Mouse (Mus musculus): ENCODE results near the gene Pcyox1.

Pcyox1 gene

DNA sequence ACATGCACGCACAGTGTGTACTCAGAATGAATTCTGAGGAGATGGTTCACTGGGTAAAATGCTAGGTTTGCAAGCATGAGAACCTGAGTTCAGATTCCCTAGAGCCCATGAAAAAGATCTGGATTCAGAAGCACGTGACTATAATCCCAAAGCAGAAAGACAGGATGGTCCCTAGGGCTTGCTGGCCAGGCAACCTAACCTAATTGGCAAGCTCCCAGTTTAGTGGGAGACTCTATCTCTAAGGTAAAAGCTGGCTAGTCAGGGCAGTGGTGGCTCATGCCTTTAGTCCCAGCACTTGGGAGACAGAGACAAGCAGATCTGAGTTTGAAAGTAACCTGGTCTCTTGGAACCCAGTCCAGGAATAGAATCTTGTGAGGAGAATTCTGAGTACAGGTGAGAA is 2.0 kb upstream of the Pcyox1 start:
- no peak for DNase-seq (ENCODE audit: inconsistent age in 2 of 2, low spot score in 1 of 2)

DNA sequence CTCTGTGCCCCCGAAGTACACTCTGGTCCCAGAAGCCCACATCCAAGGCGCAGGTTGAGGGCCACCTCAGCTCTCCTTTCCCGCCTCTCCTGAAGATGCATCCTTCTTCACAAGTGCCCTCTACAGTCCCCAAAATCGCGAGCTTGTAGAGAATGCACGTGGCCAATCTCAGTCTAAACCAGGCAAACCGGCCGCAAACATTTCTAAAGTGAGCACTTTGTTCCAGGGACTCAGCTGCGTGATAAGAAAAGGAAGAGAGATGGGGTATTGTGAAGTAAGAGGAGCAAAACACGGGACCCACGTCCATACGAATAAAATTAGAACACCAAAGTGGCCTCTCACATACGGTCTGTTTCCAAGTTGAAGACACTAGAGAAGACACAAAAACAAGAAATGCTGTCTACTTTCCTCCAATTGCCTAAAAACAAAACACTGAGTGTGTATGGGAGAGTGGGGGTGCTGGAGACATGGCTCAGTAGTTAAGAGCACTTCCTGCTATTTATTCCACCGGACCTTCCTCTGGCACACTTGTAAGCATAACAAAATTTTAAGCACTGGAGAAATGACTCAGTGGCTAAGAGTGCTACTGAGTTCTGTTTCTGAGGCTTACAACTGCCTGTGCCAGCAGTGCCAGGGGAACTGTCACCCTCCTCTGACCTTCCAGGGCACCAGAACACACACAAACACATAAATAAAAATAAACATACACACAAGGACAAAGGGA is 465 bp upstream of the Pcyox1 start:
- DNase-seq (ENCODE audit: inconsistent age in 2 of 2, low spot score in 1 of 2), result no peak

DNA sequence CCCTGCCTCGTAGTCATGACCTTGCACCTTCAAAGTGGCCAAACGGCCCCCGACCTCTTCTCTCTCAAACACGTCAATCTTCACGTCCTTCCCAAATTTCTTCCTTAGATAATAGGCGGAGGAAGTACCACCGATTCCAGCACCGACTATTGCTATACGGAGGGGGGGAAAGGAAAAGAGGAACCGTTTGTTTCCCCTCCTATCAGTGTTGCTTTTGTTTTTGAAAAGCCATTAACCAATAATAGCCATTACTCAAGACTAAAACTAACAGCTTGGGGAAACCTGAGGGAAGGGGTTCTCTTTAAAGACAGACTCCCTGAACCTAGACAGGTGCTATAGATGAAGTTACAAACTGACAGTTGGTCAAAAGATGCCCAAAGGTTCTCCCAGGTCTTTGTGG is 985 bp downstream of the Pcyox1 start:
- no peak for DNase-seq (ENCODE audit: inconsistent age in 2 of 2, low spot score in 1 of 2)

DNA sequence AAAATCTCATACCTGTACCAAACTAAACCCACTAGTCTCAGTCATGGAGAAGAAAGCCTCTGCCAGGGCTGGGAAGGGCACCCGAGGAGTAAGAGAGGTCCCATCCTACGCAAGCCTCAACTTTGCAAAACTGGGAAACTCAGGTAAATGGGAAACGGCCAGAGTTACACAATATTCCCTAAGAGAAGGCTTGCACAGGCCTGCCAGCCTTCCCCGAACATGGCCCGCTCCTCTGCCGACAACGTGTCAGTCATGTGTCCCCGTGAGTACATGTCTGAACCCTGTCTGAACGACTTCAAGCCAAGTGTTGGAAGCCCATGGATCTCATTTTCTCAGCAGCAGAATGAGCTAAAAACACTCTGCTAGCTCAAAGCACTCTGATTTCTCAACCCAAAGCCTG is 1.9 kb downstream of the Pcyox1 start:
- no peak for DNase-seq (ENCODE audit: inconsistent age in 2 of 2, low spot score in 1 of 2)

DNA sequence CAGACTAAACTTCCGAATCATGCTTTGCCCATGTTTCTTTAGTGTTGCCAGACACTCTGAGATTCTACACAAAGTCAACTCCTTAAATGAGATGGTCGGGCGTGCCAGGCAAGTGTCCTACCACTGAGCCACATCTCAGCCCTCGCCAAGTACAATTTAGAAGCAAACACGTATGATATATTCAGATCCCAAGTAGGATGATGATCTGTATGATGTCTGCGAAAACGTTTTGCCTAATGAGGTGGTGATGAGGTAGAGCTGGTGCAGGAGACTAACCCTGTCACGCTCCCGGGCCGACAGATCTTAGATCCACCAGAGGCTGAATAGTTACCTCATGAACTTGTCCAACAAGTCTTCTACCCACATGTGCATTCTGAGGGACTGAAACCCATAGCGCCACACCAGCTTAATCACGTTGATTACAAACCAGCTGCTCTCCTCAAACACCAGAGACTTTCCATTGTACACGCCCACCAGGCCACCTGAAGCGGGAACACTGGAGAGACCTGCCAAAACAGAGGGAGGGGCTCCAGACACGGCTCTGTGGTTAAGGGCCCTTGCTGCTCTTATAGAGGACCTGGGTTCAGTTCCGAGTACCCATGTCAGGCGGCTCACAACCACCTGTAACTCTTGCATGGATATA is 2.8 kb downstream of the Pcyox1 start:
- no peak for DNase-seq (ENCODE audit: inconsistent age in 2 of 2, low spot score in 1 of 2)

DNA sequence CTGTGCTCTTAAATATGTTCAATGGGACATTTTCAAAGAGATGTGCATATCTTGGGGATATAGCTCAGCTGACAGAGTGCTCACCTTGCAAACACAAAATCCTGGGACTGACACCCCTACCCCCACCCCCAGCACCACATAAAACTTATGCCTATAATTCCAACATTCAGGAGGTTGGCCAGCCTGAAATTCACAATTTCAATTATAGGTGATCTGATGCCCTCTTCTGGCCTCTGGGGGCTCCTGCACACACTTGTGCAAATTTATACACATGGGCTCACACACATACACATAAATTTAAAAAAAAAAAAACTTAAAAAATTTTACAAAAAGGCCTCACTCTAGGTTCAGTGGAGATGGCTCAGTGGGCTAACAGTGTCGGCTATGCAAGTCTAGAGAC is 3.8 kb downstream of the Pcyox1 start:
- DNase-seq (ENCODE audit: inconsistent age in 2 of 2, low spot score in 1 of 2), result no peak

DNA sequence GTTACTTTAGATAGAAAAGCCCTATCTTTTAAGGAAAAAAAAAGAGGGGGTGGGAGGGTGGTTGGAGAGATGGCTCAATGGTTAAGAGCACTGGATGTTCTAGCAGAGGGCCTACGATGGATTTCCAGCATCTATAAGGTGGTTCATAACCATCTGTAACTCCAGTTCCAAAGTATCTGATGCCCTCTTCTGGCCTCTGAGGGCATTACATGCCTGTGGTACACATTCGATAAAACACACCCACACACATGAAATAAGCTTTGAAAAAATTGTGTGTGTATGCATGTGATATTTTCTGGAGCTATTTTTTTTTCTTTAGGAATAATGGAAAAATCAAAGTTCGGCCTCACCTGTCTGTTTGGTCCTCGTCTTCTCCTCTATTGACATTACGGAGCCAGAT is 5.6 kb downstream of the Pcyox1 start:
- DNase-seq (ENCODE audit: inconsistent age in 2 of 2, low spot score in 1 of 2), result no peak

DNA sequence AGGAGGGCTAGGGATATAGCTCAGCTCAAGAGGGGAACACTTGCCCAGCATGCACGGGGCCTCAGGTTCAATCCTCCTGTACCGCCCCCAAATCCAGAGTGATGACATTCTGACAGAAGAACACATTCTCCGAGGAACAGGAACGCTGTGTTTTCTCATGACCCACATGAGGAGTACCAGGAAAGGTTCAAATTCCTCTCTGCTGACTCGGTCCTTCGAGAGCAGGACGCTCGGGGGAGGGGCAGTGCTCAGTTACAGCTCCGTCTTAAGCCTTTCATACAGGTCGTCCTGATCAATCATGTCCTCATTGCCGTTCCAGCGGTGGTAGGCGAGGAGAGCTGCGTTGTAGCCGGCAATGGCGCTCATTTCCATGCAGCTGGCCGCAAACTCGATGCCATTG is 8.5 kb downstream of the Pcyox1 start:
- no peak for DNase-seq (ENCODE audit: inconsistent age in 2 of 2, low spot score in 1 of 2)

DNA sequence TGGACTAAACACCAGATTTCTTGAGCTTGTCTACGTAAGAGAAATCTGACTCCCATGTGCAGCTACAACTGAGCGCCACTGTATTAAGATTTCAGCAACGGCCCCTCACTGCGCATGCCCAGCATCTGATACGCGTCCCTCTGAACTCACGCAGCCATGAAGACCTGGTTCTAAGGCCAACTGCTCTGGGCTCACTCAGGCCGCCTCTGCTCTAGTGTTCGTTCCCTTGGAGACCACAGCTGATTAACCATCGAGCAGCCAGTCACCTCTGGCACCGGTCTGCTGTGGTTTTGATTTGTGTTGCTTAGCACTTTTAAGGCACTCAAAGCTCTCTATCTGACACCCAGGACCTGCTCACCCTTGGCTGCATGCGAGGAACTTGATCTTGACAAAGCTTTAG is 9.6 kb downstream of the Pcyox1 start:
- DNase-seq (ENCODE audit: inconsistent age in 2 of 2, low spot score in 1 of 2), result no peak

DNA sequence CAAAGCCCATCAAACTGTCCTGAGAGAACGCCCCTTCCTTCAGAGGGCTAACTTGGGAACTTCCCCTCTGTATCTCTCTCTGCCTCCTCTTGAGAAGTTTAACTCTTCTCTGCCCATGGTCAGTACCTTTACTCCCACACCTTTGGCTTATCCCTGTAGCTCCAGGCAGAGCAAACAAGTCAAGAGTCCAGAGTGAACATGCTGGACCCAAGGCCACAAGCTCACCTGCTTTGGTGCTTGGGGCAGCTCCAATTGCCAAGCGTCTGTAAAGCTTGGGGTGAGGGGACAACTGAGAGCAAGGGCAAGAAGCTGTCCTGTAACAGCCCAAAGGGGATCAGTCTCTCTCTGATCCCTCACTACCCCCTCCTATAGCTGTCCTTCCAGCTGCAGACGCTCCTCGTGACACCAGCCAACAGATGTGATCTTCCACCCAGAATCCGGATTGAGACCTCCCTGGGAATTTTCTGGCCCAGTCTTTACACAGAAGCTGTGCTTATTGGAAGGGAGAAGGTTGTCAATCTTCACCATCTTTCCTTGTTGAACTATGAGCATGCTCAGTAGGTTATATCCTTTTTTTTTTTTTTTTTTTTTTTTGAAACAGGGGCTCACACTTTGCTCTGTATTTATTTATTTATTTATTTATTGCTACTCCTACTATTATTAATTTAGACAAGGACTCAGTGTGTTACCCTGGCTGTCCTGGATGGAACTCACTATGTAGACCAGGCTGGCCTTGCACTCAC is 11.4 kb downstream of the Pcyox1 start:
- DNase-seq (ENCODE audit: inconsistent age in 2 of 2, low spot score in 1 of 2), result no peak

DNA sequence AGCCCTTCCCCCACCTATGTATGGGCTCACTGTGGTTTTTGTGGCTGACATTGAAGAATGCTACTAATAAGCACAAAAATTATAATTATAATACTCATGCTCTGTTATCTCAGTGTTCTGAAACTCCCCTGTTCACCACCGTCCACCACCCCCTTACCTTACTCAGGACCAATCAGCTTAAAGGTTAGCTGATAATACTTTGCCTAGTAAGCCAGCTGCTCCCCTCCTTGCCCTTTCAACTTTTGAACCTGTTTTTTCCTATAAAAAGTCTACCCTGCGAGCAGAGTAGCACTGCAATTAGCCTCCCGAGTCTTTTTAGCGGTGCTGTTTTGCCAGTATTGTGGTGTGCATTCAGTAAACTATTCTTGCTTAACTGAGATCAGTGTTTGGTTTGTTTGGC is 12.3 kb downstream of the Pcyox1 start:
- no peak for DNase-seq (ENCODE audit: inconsistent age in 2 of 2, low spot score in 1 of 2)

DNA sequence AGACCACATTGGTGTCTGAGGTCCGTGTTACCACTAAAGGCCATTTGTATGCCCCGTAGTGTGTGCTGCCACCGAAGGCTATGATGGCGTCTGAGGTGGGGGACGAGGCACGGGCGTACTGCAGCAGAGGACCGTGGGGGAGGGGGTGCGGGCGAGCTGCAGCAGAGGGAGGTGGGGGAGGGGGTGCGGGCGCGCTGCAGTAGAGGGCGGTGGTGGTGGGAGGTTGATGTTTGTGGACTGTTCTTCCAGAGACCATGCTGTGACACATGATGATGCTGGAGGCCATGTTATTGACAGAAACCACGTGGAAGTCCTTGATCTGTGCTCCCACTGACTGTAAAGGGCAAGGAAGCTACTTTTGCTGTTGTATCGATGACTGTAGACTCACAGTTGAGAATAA is 13.6 kb downstream of the Pcyox1 start:
- DNase-seq (ENCODE audit: inconsistent age in 2 of 2, low spot score in 1 of 2), result peak in 1 of 2 experiments; percentile 63

DNA sequence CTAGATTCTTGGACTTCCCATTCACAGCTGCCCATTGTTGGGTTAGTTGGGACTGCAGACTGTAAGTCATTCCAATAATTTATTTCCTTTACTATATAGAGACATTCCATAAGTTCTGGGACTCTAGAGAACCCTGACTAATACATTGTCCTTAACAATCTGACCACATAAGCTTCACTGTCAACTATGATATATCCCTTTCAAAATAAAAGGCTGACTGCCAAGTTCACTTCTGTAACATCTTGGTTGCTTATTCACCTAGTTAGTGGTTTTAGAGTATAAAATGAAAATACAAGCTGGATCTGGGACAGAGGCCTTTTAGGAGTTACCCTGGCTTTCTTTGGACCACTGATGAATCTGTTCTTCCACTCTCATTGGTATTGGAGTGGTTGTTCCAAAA is 14.4 kb downstream of the Pcyox1 start:
- no peak for DNase-seq (ENCODE audit: inconsistent age in 2 of 2, low spot score in 1 of 2)

DNA sequence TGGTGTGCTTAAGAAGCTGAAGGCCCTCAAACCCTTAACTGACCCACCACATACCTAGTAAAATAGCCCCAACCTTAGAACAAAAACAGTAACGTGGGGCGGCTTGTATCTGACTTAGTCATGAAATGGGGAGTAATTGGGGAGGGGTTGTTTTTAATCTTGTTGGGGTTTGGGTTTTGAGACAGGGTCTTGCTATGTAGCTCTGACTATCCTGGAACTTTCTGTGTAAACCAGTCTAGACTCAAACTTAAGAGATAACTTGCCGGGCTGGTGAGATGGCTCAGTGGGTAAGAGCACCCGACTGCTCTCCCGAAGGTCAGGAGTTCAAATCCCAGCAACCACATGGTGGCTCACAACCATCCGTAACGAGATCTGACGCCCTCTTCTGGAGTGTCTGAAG is 16.8 kb downstream of the Pcyox1 start:
- peak in 1 of 2 experiments; percentile 25 for DNase-seq (ENCODE audit: inconsistent age in 2 of 2, low spot score in 1 of 2)

DNA sequence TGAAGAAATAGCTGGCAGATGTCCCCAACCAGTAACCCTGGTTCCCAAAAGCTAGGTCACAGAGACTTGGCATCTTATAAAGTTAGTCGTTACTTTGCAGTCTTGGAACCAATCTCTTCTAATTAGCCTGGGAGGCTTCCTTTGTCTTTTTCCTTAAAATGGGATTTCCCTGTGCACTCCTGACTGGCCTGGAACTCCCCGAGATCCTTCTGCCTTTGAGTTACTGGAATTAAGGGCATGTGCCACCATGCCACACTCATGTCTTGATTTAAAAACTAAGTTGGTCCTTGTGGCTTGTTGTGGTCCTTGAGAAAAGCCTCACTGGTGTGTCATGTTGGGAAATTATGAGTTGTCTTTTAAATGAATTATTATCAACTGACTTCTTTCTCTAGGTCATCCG is 18.6 kb downstream of the Pcyox1 start:
- peak; percentile 36 to 92 for DNase-seq (ENCODE audit: inconsistent age in 2 of 2, low spot score in 1 of 2)

DNA sequence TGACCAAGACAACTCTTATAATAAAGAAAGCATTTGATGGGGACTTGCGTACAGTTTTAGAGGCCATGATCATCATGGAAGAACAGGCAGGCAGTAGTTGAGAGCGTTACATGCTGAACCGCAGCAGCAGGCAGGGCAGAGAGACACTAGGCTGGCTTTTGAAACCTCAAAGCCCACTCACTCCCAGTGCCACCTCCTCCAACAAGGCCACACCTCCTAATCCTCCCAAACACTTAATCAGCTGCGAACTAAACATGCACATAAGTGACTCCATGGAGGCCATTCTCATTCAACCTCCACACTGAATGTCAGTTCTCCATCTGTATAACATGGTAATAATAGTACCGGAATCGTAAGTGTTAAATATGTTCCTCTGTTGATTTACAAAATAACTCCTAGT is 23.4 kb downstream of the Pcyox1 start:
- no peak for DNase-seq (ENCODE audit: inconsistent age in 2 of 2, low spot score in 1 of 2)

DNA sequence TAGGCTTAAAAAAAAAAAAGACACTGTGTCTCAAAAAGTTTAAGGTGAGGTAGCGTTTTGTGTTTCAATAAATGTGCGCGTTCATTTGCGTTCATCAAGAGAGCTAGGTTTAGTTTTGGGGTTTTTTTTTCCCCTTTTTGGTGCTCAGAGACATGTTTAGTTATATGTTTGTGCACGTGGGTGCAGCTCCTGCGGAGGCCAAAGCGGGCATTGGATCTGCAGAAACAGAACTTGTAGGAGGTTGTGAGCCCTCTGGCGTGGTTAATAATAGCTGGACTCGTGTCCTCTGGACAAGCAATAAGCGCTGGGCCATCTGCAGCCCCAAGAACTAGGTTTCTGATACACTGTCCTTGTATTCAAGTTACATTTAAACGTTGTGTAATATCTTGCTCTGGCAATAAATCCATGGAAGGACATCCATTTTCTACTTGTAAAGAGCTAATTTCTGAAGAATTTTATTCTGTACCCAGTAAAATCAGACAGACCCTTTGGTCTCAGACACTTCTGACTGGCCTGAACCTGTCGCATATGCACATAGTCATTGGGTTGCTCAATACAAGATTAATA is 24.9 kb downstream of the Pcyox1 start:
- DNase-seq (ENCODE audit: inconsistent age in 2 of 2, low spot score in 1 of 2), result peak; percentile 31 to 84

DNA sequence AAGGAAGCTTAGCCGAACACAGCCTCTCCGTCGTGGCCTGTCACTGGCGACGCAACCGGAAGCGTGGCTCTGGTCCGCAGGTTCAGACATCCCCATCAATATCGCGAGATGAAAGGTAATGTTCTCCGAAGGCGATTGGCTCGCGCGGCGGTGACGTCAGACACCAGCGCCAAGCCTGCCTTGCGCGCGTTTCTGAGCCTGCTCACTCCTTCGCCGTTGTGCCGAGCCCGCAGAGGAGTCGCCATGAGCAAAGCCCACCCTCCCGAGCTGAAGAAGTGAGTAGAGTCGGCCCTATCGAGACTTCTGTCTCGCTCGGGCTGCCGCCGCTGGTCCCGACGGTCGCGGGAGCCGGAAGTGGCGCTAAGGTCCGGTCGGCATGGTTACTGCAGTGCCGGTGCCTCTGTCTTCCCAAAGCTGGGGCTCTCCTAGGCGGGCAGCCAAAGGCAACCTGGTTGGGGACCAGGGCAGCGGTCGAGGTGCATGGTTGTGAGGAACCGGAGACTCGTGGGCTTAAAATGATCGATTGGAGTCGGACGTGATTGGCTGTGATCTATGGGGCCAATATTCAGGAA is 25.5 kb downstream of the Pcyox1 start:
- DNase-seq (ENCODE audit: inconsistent age in 2 of 2, low spot score in 1 of 2), result peak; percentile 96 to 98

DNA sequence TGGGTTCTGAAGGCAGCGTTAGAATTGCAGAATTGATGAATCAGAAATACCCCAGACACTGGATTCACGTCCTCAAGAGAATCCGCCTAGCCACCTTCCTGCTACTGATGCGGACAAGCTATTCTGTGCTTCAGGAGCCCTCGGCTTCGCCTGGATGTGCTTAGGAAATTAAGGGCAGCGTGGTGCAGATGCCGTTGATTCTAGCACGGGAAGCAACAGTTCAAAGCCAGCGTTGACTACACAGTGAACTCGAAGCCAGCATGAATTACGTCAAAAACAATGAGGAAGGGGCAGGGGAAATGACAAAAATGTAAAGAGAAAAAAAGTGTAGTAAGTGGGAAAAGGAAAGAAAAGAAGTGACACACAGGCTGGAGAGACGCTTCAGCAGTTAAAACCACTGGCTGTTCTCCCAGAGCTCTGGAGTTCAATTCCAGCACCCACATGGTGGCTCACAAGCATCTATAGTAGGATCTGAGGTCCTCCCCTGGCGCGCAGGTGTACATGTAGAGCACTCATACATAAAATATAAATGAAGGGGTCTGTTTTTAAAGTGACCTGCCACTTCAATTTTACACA is 26.1 kb downstream of the Pcyox1 start, which contains the start of gene Snrpg:
TSS of gene Snrpg (plus strand) at position 541 of the 576 bp plus-strand sequence.
- no peak for DNase-seq (ENCODE audit: inconsistent age in 2 of 2, low spot score in 1 of 2)

DNA sequence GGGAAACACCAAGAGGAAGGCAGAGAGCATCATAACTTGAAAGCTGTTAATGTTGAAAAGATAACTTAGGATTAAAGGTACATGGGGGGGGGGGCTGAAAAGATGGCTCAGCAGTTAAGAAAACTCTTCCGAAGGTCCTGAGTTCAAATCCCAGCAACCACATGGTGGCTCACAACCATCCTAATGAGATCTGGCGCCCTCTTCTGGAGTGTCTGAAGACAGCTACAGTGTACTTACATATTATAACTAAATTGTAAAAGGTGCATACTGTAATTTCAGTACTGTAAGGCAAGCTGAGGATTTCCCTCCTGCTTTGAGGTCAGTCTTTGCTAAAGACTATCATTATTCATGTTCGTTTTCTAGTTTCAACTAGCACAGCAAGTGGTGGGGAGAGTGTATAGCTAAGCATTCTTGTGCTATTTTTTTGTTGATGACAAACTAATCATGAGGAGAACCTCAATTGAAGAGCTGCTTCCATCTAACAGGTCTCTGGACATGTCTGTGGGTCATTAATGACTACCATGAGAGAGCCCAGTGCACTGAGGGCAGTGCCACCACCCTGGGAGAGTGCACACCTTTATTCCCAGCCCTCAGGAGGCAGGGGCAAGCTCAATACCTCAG is 26.8 kb downstream of the Pcyox1 start:
- peak in 1 of 2 experiments; percentile 68 for DNase-seq (ENCODE audit: inconsistent age in 2 of 2, low spot score in 1 of 2)

DNA sequence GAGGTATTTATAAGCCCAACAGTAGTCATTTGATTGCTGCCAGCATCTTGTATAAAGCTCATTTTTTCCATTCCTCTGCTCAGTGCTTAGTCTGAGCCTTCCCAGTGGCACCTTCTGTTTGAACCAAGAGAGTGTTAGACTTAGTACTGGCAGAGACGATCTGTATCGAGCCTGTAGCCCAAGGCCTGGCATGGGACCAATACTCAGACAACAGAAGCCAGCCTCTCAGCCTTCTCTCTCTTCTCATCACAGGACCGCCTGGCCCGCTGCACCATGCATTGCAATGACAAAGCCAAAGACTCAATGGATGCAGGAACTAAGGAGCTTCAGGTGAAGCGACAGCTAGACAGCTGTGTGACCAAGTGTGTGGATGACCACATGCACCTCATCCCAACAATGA is 28.5 kb downstream of the Pcyox1 start:
- no peak for DNase-seq (ENCODE audit: inconsistent age in 2 of 2, low spot score in 1 of 2)
